Mouse (Mus musculus) heart, embryonic 15.5 days (tissue): ENCODE data around the gene Pdzrn3. TPM values are rescaled to one million over a fixed set of nuclear protein-coding genes. Genes with fewer than 3 reads are reported as not detected.

Source experiments
- ATAC-seq: fragments of 200-750 bp; cut with Nextera tagmentation; replicated peaks from 2 replicates; pipeline ENCODE4 v1.8.0; 2017; ENCODE audit warnings: low read depth, moderate TSS enrichment; ENCODE audit not compliant: insufficient number of reproducible peaks, insufficient read depth, low FRiP score
- H3K27ac ChIP-seq: fragments of 300-500 bp; sonication (generic); 2 replicates; pipeline ENCODE4 v1.5.1; 2015; ENCODE audit warnings: mild to moderate bottlenecking, inconsistent platforms
- H3K27me3 ChIP-seq: fragments of 300-500 bp; sonication (generic); 2 replicates; pipeline ENCODE4 v1.6.1; 2015; ENCODE audit warnings: inconsistent platforms
- H3K36me3 ChIP-seq: fragments of 300-500 bp; sonication (generic); 2 replicates; pipeline ENCODE4 v1.6.1; 2015; ENCODE audit warnings: mild to moderate bottlenecking, inconsistent platforms
- H3K4me1 ChIP-seq: fragments of 300-500 bp; sonication (generic); replicated peaks from 2 replicates; pipeline ENCODE4 v1.6.1; 2015; ENCODE audit warnings: inconsistent platforms
- H3K4me2 ChIP-seq: fragments of 300-500 bp; sonication (generic); 2 replicates; pipeline ENCODE4 v1.6.1; 2015; ENCODE audit warnings: inconsistent platforms, mild to moderate bottlenecking, moderate library complexity
- H3K4me3 ChIP-seq: fragments of 300-500 bp; sonication (generic); 2 replicates; pipeline ENCODE4 v1.5.1; 2015; ENCODE audit warnings: mild to moderate bottlenecking, inconsistent platforms
- H3K9ac ChIP-seq: fragments of 300-500 bp; sonication (generic); 2 replicates; pipeline ENCODE4 v1.6.1; 2015; ENCODE audit warnings: mild to moderate bottlenecking, inconsistent platforms
- H3K9me3 ChIP-seq: fragments of 300-500 bp; sonication (generic); replicated peaks from 2 replicates; pipeline ENCODE4 v1.6.1; 2016; ENCODE audit warnings: inconsistent platforms
- WGBS: fragments of 180-500 bp; shearing (Covaris S2); methylation state at CpG from one replicate; pipeline ENCODE4 v1.1.7; 2015; ENCODE audit warnings: mixed read lengths; 5-methylcytosine and 5-hydroxymethylcytosine counted together
- polyA plus RNA-seq: library from polyadenylated mRNA; unstranded; fragments of >200 nt; fragmentation: Nextera tagmentation; extraction: Ambion mirVana; gene quantifications from 2 replicates; pipeline ENCODE4 v1.2.1, GENCODE M21; 2015

Gene Pdzrn3
- polyA plus RNA-seq, 1 experiment from 2014 or later, result 12.8 TPM

- H3K4me1 ChIP-seq, result peaks cover 56% of the 10 kb centered on the region
- peak overlapping the region; percentile 51; the same call in 1 of the 2 replicates for H3K27ac ChIP-seq
- no peak overlapping the region for H3K4me3 ChIP-seq
- no peak for ATAC-seq
- no peak overlapping the region for H3K9ac ChIP-seq
- no peak overlapping the region for H3K4me2 ChIP-seq
- no peaks in the 10 kb centered on the region for H3K27me3 ChIP-seq
- 55% methylated on average over 12 of the region's 12 CpGs for WGBS
- no peaks in the 10 kb centered on the region for H3K36me3 ChIP-seq
- no peaks in the 10 kb centered on the region for H3K9me3 ChIP-seq
Measured at GRCm38 (mm10) chr6:101251916-101252603, 125.6 kb downstream of the Pdzrn3 start.

- peaks cover 56% of the 10 kb centered on the region for H3K4me1 ChIP-seq
- H3K27ac ChIP-seq, result peak overlapping the region; percentile 51; the same call in 1 of the 2 replicates
- no peak overlapping the region for H3K4me2 ChIP-seq
- no peaks in the 10 kb centered on the region for H3K36me3 ChIP-seq
- H3K9ac ChIP-seq, result no peak overlapping the region
- ATAC-seq, result peak; percentile 56
- H3K4me3 ChIP-seq, result no peak overlapping the region
- no peaks in the 10 kb centered on the region for H3K9me3 ChIP-seq
- WGBS, result 31% methylated on average over 5 of the region's 5 CpGs
- no peaks in the 10 kb centered on the region for H3K27me3 ChIP-seq
Measured at GRCm38 (mm10) chr6:101251160-101251559, 126.5 kb downstream of the Pdzrn3 start.

- Histone ChIP-seq H3K4me2 (no peak overlapping the region), H3K27ac (no peak overlapping the region), H3K4me3 (no peak overlapping the region), H3K36me3 (no peaks in the 10 kb centered on the region), H3K4me1 (peaks cover 31% of the 10 kb centered on the region), H3K9ac (no peak overlapping the region), H3K9me3 (no peaks in the 10 kb centered on the region), H3K27me3 (no peaks in the 10 kb centered on the region)
- no peak for ATAC-seq
- 77% methylated on average over 4 of the region's 4 CpGs for WGBS
Measured at GRCm38 (mm10) chr6:101246137-101246536, 131.6 kb downstream of the Pdzrn3 start.

- Histone ChIP-seq H3K4me1 (peaks cover 30% of the 10 kb centered on the region), H3K9ac (no peak overlapping the region), H3K27ac (no peak overlapping the region), H3K4me2 (no peak overlapping the region), H3K4me3 (no peak overlapping the region), H3K27me3 (no peaks in the 10 kb centered on the region), H3K36me3 (no peaks in the 10 kb centered on the region), H3K9me3 (no peaks in the 10 kb centered on the region)
- no peak for ATAC-seq
- 90% methylated on average over 3 of the region's 3 CpGs for WGBS
Measured at GRCm38 (mm10) chr6:101244355-101244754, 133.3 kb downstream of the Pdzrn3 start.

GRCm38 (mm10) chr6:101243189-101243815 lies 134.4 kb downstream of the Pdzrn3 start:
- H3K27me3 ChIP-seq, result no peaks in the 10 kb centered on the region
- ATAC-seq, result no peak
- no peak overlapping the region for H3K27ac ChIP-seq
- no peak overlapping the region for H3K4me3 ChIP-seq
- no peak overlapping the region for H3K9ac ChIP-seq
- no peak overlapping the region for H3K4me2 ChIP-seq
- peaks cover 19% of the 10 kb centered on the region for H3K4me1 ChIP-seq
- WGBS, result 76% methylated on average over 7 of the region's 7 CpGs
- no peaks in the 10 kb centered on the region for H3K36me3 ChIP-seq
- no peaks in the 10 kb centered on the region for H3K9me3 ChIP-seq

GRCm38 (mm10) chr6:101236641-101237246 lies 141.0 kb downstream of the Pdzrn3 start:
- 60% methylated on average over 5 of the region's 5 CpGs for WGBS
- no peaks in the 10 kb centered on the region for H3K9me3 ChIP-seq
- no peak for ATAC-seq

GRCm38 (mm10) chr6:101236230-101236629 lies 141.5 kb downstream of the Pdzrn3 start:
- Histone ChIP-seq H3K27me3 (no peaks in the 10 kb centered on the region), H3K4me2 (no peak overlapping the region), H3K9me3 (no peaks in the 10 kb centered on the region), H3K9ac (no peak overlapping the region), H3K36me3 (no peaks in the 10 kb centered on the region), H3K4me1 (peaks cover 24% of the 10 kb centered on the region), H3K27ac (no peak overlapping the region), H3K4me3 (no peak overlapping the region)
- ATAC-seq, result no peak
- 64% methylated on average over 7 of the region's 7 CpGs for WGBS

More at GRCm38 (mm10) chr6:101236641-101237246, 141.0 kb downstream of the Pdzrn3 start:
- Histone ChIP-seq H3K4me3 (no peak overlapping the region), H3K36me3 (no peaks in the 10 kb centered on the region), H3K27ac (no peak overlapping the region), H3K27me3 (no peaks in the 10 kb centered on the region), H3K9ac (no peak overlapping the region), H3K4me2 (no peak overlapping the region), H3K4me1 (peaks cover 26% of the 10 kb centered on the region)

- ATAC-seq, result no peak
- no peak overlapping the region for H3K4me3 ChIP-seq
- peaks cover 16% of the 10 kb centered on the region for H3K4me1 ChIP-seq
- no peak overlapping the region for H3K27ac ChIP-seq
- H3K9ac ChIP-seq, result no peak overlapping the region
- H3K9me3 ChIP-seq, result no peaks in the 10 kb centered on the region
- no peaks in the 10 kb centered on the region for H3K27me3 ChIP-seq
- H3K4me2 ChIP-seq, result no peak overlapping the region
- no peaks in the 10 kb centered on the region for H3K36me3 ChIP-seq
- WGBS, result 75% methylated on average over 10 of the region's 10 CpGs
Measured at GRCm38 (mm10) chr6:101234349-101234748, 143.3 kb downstream of the Pdzrn3 start.

- 40% methylated on average over 6 of the region's 6 CpGs for WGBS
- ATAC-seq, result 0 out of 2 replicates have a peak, but pooled peaks have one; percentile 28
- H3K4me1 ChIP-seq, result peaks cover 16% of the 10 kb centered on the region
Measured at GRCm38 (mm10) chr6:101233680-101234079, 144.0 kb downstream of the Pdzrn3 start.

GRCm38 (mm10) chr6:101227294-101227855 lies 150.3 kb downstream of the Pdzrn3 start:
- Histone ChIP-seq H3K36me3 (no peaks in the 10 kb centered on the region), H3K9ac (no peak overlapping the region), H3K4me2 (no peak overlapping the region), H3K4me3 (no peak overlapping the region), H3K9me3 (no peaks in the 10 kb centered on the region), H3K4me1 (peaks cover 15% of the 10 kb centered on the region; the same call in 1 of the 2 replicates), H3K27me3 (no peaks in the 10 kb centered on the region), H3K27ac (no peak overlapping the region)
- WGBS, result 62% methylated on average over 8 of the region's 8 CpGs
- ATAC-seq, result no peak

More at GRCm38 (mm10) chr6:101233680-101234079, 144.0 kb downstream of the Pdzrn3 start:
- no peak overlapping the region for H3K4me2 ChIP-seq
- no peaks in the 10 kb centered on the region for H3K27me3 ChIP-seq
- no peak overlapping the region for H3K4me3 ChIP-seq
- H3K9ac ChIP-seq, result no peak overlapping the region
- H3K27ac ChIP-seq, result no peak overlapping the region
- H3K9me3 ChIP-seq, result no peaks in the 10 kb centered on the region
- no peaks in the 10 kb centered on the region for H3K36me3 ChIP-seq

- H3K4me2 ChIP-seq, result no peak overlapping the region
- H3K27me3 ChIP-seq, result no peaks in the 10 kb centered on the region
- H3K9ac ChIP-seq, result no peak overlapping the region
- H3K4me1 ChIP-seq, result peaks cover 22% of the 10 kb centered on the region
- no peaks in the 10 kb centered on the region for H3K36me3 ChIP-seq
- 67% methylated on average over 3 of the region's 3 CpGs for WGBS
- no peak overlapping the region for H3K4me3 ChIP-seq
- no peak for ATAC-seq
- no peaks in the 10 kb centered on the region for H3K9me3 ChIP-seq
- H3K27ac ChIP-seq, result no peak overlapping the region
Measured at GRCm38 (mm10) chr6:101220307-101220706, 157.4 kb downstream of the Pdzrn3 start.
